Mouse (Mus musculus): ENCODE results near the gene Ccdc171.
A peak's percentile ranks its signal among the peaks of the same experiment; 100 is the strongest.

Ccdc171 gene

DNA sequence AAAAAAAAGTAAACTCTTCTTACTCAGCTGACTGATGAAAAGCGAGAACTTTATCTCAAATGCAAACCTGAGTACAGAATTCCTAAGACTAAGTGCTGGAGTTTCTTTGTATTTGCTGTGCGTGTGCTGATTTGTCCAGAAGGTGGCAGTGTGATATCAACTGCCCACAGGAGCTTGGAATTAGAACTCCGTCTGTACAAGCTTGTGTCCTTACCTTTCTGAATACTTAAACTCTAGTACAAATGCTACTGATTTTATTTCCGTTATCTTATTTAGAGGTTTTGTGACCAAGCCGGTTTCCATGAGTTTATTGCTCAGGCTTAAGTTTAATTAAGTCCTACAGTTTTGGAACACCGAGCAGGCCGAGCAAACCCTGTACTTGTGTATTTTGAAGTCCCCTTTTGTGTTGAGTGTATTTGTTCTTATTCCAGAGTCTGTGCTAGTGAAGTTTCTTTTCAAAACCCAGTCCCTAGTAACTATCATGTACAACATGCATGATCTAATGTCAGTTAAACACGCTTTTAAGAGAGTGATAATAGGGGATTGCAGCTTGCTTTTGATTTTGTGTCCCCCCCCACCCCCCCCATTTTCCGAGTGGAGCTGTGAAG lies 269.1 kb downstream of the Ccdc171 start:
- DNase-seq (ENCODE audit: low spot score in 2 of 2): peak in 1 of 2 experiments; percentile 46

DNA sequence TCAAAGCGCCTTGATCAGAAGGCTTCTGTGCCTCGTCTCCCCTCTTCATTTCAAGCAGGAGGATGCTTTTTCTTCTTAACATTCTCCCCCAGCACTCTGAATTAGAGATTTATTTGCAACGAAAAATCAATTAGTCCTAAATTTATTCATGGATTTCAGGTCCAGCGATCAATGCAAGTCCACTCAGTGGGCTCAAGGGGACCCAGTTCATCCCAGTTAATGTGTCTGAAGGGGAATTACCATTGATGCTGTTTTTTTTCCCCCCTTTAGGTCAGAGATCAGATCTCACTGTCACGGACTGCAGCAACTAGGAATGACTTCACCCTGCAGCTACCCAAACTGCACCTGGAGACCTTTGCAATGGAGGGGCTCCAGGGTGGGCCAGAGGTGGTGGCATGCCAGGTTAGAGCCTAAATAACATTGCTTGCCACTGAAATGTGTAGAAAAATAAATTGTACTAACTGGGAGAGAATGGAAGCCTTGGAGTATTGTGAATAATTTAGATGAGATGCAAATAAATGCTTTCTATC lies 269.6 kb downstream of the Ccdc171 start:
- no peak for DNase-seq (ENCODE audit: low spot score in 2 of 2)

DNA sequence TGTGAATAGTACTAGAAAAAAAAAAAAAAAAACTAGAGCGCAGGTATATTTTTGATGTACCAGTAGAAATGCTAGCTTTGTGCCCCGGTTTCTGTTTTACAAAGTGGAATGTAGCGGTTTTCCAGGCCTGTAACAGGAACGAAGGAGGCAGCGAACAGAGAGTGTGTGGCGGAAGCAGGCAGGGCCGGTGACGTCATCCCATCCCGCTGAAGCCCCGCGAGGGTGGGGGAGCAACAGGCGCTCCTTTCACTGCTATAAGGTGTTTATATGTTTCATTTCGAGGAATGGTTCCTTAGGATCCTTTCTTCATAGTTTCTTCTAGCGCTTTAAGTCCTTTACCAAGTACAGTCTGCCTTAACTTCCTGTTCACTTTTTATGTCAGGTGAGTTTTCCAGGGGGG lies 272.6 kb downstream of the Ccdc171 start:
- no peak for DNase-seq (ENCODE audit: low spot score in 2 of 2)

DNA sequence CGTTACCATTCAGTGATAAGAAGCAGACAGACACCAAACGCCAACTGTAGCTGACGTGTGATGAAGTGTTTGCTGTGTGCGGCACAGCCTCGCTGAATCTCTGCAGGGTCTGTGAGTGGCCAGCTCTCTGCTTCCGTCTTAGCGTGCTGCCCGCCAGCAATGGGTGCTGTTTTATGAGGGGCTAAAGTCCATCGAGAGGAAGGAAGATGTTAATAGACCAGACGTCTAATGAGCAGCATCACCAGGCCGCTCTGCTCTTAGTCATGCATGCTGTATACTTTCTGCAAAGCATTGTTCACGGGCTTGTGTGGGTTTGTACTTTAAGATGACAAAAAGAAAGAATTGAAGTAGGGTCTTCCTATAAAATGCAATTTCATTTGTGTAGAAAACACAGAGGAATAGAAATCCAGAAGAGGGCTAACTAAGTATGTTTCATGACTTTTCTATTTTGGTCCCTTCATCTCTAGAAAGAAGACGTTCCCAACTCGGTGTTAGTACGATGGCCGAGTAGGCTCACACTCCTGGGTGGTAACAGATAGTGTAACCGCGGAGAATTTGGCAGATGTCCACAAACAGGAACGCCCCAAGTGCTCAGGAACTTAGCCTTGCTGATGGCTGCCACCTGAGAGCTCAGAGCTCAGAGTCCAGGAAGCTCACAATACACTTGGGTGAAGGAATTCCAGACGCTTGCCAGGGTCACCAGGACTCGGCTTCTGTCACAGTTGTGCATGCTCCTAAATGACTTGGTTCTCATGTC lies 273.5 kb downstream of the Ccdc171 start:
- no peak for DNase-seq (ENCODE audit: low spot score in 2 of 2)

DNA sequence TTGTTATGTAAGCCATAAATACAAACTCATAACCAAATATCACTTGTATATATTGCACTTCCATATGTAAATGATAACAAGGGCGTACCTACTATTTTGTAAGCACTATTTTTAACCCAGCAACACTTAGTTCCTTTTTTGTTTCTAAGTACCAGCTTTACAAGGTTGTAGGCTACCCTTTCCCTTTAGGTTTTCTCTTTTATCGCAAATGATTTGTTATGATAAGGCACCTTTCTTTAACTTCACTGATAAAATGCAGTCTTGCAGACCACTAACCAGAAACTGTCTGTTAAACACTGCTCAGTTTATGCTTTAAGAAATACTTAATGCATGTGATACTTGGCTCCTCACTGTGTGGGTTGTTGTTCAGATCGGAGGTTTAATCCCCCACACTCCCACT lies 275.1 kb downstream of the Ccdc171 start:
- no peak for DNase-seq (ENCODE audit: low spot score in 2 of 2)

DNA sequence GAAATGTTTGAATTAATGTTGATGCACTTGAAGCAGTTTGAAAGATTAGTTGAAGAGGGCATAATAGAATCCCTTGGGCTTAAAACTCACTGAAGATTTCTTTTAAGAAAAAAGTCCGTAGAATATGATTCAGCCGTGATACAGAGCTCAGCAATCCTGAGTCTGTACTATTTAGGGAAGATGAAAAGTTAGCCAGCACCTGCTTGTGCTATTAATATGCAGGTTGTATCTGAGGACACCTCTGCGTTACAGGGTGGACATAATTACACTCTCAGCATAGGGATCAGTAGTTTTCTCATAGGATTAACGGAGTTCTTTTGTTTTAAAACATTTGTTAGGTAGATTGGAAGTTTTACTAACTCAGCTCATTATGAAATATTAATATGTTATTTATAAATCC lies 291.6 kb downstream of the Ccdc171 start:
- DNase-seq (ENCODE audit: low spot score in 2 of 2): no peak

DNA sequence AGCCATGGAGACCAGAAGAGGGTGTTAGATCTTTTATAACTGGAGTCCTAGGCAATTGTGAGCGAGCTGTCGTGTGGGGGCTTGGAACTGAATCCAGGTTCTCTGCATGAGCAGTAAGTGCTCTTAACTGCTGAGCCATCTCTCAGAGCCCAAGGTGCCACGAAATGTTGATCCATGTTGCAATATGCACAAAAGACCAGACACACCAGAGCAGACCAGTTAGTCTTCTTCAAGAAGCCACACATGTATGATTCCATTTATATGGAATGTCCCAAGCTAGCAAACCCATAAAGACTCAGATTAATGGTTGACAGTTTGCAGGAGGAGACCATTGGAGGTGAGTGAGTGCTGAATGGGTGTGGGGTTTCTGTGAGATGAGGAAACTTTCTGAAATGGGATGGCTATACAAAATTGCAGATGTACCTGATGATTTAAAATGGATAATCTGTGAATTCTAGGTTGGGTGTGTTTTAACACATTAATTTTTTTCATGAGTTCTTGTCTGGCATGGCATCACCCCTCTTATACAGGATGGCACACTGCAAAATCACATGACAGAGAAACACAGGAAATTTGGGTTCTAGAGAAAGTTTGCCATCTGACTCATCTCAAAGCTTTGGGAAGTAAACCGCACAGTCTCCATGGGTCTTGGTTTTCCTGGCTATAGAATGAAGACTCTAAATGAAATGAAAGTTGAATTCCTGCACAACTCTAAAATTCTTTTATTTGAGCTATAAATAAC lies 304.5 kb downstream of the Ccdc171 start:
- DNase-seq (ENCODE audit: low spot score in 2 of 2): no peak

DNA sequence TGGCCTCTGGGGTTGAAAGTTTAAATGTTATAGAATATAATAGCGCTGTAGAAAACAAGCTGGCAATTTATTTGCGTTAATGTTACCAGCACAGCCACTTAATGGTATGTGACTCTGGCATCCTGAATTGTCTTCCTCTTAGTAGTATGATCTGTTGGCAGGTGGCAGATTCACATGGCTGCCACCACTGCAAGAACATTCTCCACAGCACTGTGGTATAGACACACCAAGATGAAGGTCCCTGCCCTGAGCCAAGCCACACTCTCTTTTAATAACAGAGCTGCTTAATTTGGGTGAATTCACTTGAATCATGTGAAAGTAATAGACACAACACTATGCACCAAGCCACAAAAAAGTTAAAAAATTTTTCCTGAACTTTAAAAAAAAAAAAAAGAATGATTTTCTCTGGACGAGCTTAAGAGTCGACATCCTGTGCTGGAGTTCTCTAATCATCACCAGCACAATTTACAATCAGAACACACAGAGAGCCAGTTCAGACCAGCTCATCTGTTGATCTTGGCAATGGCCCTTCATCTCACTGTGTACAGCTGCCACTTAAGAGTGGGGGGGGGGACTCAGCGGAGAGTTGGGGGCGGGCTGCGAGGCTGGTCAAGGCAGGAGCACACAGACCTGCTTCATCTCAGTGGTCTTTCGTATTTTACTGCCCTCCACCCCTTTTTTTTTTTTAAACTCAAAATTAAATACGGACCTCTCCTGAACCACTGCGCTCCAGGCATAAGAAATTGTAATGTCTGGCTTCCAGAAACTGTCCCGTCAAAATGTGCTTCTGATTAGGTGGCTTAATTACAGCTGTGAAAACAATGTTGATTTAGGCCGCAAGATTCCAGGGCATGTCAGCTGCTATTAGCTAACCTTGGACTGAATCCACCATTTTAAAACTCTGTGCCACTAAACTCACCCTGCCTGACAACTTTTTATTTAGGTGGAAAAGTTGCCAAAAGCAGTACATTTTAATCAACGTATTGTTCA lies 305.8 kb downstream of the Ccdc171 start:
- DNase-seq (ENCODE audit: low spot score in 2 of 2): peak in 1 of 2 experiments; percentile 17

DNA sequence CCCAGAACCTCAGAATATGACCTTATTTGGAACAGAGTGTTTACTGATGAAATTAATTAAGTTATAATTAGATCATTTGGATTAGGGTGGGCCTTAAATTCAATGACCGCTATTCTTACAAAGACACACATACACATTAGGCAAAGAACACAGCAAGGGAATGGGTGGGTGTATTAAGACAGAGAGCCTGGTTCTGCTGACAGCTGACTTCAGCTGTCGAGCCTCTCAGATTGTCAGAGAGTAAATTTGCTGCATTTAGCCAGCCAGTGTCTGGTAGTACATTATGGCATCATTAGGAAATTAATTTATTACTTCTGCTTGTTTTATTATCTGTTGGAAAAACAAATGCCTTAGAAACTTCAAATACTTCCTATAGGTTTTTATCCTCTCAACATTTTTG lies 313.7 kb downstream of the Ccdc171 start:
- no peak for DNase-seq (ENCODE audit: low spot score in 2 of 2)

DNA sequence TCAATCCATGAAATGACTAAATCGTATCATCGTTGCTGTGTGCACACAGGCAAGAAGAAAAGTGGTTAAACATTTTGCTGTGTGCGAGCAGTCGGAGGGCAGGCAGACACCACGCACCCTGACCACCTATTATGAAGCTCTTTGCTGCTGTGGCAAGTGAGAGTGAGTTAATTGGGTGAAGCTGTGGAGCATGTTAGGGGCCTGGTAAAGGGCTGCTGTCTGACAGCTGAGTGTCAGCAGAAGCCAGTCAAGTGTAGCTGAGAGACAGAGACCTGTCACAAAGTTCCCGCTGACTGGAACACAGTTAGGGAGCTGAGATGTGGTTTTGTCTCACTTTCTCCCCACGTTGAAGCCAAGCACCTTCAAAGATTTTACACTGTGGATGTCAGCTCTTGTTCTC lies 321.0 kb downstream of the Ccdc171 start:
- no peak for DNase-seq (ENCODE audit: low spot score in 2 of 2)

DNA sequence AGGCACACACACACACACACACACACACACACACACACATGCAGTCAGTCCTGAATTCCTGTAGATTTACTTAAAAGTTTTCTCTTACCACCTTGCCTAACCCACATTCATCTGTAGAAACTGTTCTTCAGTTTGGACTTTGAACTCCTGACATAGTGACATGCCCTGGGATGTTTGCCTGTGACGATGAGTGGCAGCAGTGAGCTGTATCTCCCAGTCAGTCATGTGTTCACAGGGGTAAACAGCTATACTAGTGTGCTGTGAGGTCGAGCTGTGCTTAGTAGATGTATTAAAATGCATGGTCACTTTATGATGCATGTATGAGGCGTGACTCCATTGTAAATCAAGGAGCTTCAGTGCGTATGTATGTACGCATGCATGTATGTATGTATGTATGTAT lies 328.5 kb downstream of the Ccdc171 start:
- no peak for DNase-seq (ENCODE audit: low spot score in 2 of 2)

DNA sequence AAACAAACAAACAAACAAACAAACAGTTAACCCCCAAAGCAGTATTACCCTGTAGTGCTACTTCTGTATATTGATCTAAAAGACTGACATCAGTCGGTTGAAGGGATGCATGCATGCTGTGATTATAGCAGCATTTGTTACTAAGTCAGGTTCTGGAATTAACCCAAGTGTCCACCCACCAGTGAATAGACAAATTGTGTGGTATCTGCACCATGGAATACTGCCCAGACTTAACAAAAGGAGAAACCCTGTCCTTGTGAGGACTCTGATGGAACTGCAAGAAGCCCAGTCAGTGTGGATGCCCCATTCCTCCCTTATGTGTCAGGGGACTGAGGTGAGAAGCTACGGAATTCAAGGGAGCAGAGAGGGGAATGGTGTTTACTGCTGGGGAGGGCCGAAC lies 336.4 kb downstream of the Ccdc171 start:
- no peak for DNase-seq (ENCODE audit: low spot score in 2 of 2)

DNA sequence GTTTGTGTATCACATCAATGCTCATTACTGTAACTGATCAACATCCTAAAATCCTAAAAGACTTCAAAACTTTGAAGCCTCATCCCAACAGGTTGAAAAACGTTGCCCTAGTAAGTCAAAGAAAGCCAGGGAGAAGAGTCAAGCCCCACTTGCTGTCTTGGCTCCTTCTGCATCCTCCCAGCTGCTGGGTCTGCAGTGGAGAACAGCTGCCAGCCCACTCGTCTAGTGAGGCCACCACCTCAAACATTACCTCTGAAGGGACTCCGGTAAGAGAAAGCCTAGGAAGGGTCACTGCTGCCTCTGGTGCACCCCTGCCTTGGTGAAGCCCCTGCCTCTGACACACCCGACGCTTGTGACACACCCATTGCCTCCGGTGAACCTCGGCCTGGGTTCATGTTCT lies 336.9 kb downstream of the Ccdc171 start:
- DNase-seq (ENCODE audit: low spot score in 2 of 2): no peak

DNA sequence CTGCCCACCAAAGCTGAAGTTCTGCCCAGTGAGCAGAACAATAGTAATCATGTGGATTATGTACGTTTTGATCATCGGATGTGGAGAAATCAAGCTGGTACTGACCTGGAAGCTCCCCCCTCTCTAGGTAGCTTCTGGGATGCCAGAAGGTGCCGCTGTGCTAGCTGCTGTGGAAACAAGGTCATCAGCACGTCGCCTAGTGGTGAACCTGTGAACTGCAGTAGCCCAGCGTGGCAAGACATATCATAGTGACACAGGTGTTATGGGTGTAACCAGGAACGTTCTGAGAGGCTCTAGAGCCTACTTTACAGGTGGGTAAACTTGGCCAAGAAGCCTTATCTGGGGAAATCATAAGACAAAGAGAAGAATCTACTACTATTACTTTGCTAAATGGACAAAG lies 351.3 kb downstream of the Ccdc171 start:
- no peak for DNase-seq (ENCODE audit: low spot score in 2 of 2)

DNA sequence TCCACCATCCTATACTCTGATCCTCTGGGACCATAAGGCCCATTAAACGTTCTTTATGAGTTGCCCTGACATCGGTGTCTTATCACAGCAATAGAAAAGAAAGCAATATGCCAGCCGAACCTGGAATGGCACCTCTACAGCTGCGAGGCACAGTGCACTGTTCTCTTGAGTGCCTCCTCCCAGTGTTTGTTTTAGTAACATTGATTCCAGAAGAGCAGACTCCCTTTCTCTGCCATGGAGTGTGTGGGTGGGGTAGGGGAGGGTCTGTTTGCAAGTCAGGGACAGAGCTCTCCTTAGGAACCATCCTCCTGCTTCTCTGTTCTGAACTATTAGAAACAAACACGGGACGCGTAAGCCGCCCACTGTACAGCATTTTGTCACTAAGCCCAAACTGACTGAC lies 352.9 kb downstream of the Ccdc171 start:
- no peak for DNase-seq (ENCODE audit: low spot score in 2 of 2)

DNA sequence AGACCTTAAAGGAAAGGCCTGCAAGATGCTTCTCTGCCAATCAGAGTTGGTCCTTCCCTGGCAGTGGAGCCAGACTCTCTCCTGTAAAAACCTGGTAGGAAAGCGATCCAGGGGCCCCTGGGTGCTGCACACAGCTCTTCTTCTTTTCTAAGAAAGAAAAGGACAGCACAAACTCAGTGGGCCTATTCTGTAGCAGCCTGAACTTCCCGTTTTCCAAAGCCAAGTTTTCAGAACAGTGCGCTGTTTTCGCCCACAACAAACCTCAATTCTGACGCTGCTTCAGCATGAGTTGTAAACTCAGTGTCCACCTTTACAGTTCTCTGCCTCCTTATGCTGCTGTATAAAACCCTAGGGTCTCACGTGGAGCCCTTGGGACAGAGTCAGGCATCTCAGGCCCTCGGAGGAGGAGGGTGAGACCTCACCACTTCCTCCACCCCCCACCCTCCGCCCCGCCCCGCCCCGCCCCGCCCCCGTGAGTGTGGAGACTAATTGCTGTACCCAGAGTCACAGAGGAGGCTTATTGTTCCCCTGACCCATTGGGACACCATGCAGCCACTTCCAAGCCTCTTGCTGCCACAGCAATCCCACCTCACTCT lies 363.2 kb downstream of the Ccdc171 start:
- DNase-seq (ENCODE audit: low spot score in 2 of 2): no peak

DNA sequence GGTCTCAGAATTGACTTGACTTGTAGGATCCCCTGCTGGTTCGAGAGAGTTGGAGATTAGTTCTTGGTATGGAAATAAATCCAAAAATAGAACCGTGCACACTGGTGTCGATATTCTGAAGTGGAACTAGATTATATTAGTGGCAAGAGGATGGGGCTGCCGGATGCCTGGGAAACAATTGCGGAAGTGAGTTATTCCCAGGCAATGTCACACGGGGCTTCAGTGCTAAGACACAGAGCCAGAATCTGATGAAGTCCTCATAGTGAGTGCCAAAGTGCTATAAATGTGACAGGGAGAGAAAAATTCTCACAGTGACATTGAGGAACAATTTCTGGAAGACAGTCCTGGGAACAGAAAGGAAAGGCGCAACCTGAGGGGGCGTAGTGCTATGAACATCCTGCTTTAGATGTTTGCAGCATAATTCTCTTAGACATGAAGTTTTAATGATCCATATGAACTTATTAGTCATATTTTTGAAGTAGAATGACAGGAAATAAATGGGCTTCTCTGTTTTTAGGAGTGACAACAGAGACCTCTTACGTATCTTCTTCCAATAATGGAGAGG lies 376.8 kb downstream of the Ccdc171 start:
- no peak for DNase-seq (ENCODE audit: low spot score in 2 of 2)
